Mouse (Mus musculus) lung, embryonic 15.5 days (tissue): Measurements from ENCODE around the gene Mgat5. TPM values are rescaled to one million over a fixed set of nuclear protein-coding genes. Genes with fewer than 3 reads are reported as not detected.

ENCODE experiments used
- ATAC-seq: fragments of 200-750 bp; cut with Nextera tagmentation; 2 replicates; pipeline ENCODE4 v1.8.0; 2017; ENCODE audit warnings: moderate number of reproducible peaks, borderline replicate concordance; ENCODE audit not compliant: low FRiP score, low TSS enrichment; ENCODE audit errors: extremely low read depth
- H3K27ac ChIP-seq: fragments of 300-500 bp; sonication (generic); 2 replicates; pipeline ENCODE4 v1.5.1; 2015; ENCODE audit warnings: moderate library complexity, mild to moderate bottlenecking, inconsistent platforms
- H3K27me3 ChIP-seq: fragments of 300-500 bp; sonication (generic); 2 replicates; pipeline ENCODE4 v1.6.1; 2015; ENCODE audit warnings: inconsistent platforms
- H3K36me3 ChIP-seq: fragments of 300-500 bp; sonication (generic); 2 replicates; pipeline ENCODE4 v1.6.1; 2015; ENCODE audit warnings: inconsistent platforms
- H3K4me1 ChIP-seq: fragments of 300-500 bp; sonication (generic); 2 replicates; pipeline ENCODE4 v1.6.1; 2015; ENCODE audit warnings: inconsistent platforms
- H3K4me2 ChIP-seq: fragments of 300-500 bp; sonication (generic); 2 replicates; pipeline ENCODE4 v1.6.1; 2015; ENCODE audit warnings: inconsistent platforms, mild to moderate bottlenecking, moderate library complexity
- H3K4me3 ChIP-seq: fragments of 300-500 bp; sonication (generic); 2 replicates; pipeline ENCODE4 v1.5.1; 2015; ENCODE audit warnings: mild to moderate bottlenecking, inconsistent platforms
- H3K9ac ChIP-seq: fragments of 300-500 bp; sonication (generic); 2 replicates; pipeline ENCODE4 v1.6.1; 2015; ENCODE audit warnings: inconsistent platforms
- H3K9me3 ChIP-seq: fragments of 300-500 bp; sonication (generic); 2 replicates; pipeline ENCODE4 v1.6.1; 2016; ENCODE audit warnings: inconsistent platforms
- WGBS: fragments of 180-500 bp; shearing (Covaris S2); methylation state at CpG from one replicate; pipeline ENCODE4 v1.1.7; 2015; 5-methylcytosine and 5-hydroxymethylcytosine counted together
- polyA plus RNA-seq: library from polyadenylated mRNA; unstranded; fragments of >200 nt; fragmentation: Nextera tagmentation; extraction: Ambion mirVana; gene quantifications from 2 replicates; pipeline ENCODE4 v1.2.1, GENCODE M21; 2015

Gene Mgat5
- polyA plus RNA-seq, 1 experiment from 2014 or later, result 4.1 TPM

DNA sequence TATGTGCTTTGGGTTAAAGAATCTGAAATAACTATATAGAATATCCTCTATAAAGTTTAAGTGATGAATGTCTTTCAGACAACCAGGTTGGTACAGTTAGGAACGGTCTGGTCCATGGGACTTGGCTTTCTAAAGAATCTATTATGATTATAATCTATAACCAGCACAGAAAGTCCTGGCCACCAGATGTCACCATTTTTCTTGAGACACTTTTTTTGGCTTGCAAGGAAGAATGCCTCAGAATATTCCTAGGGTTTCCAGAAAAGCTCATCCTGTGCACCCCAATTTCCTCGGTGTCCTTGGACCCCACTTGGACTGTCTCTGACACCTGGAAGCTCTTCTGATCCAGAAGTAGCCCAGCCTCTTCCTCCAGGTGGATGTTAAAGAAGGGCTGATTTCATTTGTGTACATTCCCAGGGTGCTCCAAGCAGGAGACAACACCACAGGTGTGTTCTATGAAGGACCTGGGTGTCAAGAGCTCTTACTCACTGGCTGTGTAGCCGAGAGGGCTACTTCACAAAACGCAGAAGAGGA lies 1.5 kb upstream of the Mgat5 start:
- Histone ChIP-seq H3K9ac (no peak overlapping the region), H3K4me2 (no peak overlapping the region)
- WGBS, result 37% methylated on average over 4 of the region's 4 CpGs

DNA sequence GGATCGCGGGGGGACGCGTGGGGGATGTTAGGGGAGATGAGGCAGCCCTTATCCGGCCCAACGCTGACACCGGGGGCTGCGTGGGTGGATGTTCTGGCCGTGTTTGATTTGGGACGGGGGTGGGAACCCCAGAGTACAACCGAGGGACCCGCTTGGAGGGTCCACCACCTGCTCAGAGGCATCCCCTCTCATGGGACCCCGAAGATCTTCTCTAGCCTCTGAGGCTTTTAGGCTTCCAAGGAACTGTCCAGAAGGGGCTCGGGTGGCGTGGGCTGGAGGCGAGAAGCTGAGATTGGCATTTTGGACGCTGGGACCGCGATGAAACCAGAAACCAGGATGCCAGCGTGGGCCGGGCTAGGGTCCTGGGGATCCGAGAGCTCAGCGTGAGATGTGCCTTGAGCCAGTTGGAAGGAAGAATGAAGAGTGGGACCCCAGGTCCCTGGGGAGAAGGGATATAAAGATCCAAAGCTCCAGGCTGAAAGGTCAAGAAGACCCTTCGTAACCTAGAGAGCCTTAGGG lies 745 bp downstream of the Mgat5 start:
- peak overlapping the region; percentile 51 for H3K9ac ChIP-seq
- H3K27ac ChIP-seq, result peak overlapping the region; percentile 97
- H3K4me3 ChIP-seq, result peak overlapping the region; percentile 60
- H3K4me1 ChIP-seq, result peaks cover 25% of the 10 kb centered on the region
- no peaks in the 10 kb centered on the region for H3K36me3 ChIP-seq
- ATAC-seq, result peak; percentile 5; the same call in 1 of the 2 replicates
- no peaks in the 10 kb centered on the region for H3K27me3 ChIP-seq
- WGBS, result 1% methylated on average over 24 of the region's 24 CpGs
- H3K4me2 ChIP-seq, result peak overlapping the region; percentile 97
- H3K9me3 ChIP-seq, result no peaks in the 10 kb centered on the region

More for the DNA sequence above, 1.5 kb upstream of the Mgat5 start:
- H3K27me3 ChIP-seq, result no peaks in the 10 kb centered on the region
- no peak for ATAC-seq
- H3K4me1 ChIP-seq, result peaks cover 25% of the 10 kb centered on the region
- H3K27ac ChIP-seq, result no peak overlapping the region; the same call in 1 of the 2 replicates
- no peaks in the 10 kb centered on the region for H3K9me3 ChIP-seq
- H3K36me3 ChIP-seq, result no peaks in the 10 kb centered on the region
- no peak overlapping the region for H3K4me3 ChIP-seq

DNA sequence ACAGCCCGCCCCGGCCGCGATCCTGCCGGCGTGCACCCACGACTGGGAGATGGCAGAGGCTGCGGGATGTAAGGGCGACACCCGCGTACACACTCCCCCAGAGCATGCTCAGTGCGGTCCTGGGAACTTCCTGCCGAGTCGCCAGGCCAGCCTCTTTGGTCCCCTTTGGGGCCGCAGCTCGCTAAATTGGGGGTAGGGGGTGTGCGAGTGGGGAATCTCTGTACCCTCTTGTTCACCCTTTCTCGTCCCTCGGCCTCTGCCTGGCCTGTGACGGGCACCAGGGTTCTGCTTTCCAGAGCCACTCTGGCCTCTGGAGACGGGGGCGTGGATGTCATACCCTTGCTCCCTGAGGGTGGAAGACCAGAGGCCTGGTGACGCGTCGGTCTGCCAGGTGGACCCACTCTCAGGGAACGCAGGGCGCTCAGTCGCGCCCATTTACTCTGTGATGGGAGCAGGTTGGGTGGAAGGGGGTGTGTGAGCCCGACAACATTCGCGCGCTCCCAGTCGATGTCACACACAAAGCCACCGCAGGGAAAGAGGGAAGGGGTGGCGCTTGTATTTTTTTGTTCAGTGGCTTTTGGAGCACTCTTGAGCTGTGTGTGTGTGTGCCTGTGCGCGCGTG lies 1.3 kb downstream of the Mgat5 start:
- Histone ChIP-seq H3K4me3 (peak overlapping the region; percentile 60), H3K36me3 (no peaks in the 10 kb centered on the region), H3K27me3 (no peaks in the 10 kb centered on the region), H3K4me1 (peaks cover 25% of the 10 kb centered on the region), H3K4me2 (peak overlapping the region; percentile 97), H3K9ac (peak overlapping the region; percentile 51), H3K9me3 (no peaks in the 10 kb centered on the region), H3K27ac (no peak overlapping the region; the same call in 1 of the 2 replicates)
- ATAC-seq, result peak; percentile 47
- WGBS, result 2% methylated on average over 39 of the region's 39 CpGs

DNA sequence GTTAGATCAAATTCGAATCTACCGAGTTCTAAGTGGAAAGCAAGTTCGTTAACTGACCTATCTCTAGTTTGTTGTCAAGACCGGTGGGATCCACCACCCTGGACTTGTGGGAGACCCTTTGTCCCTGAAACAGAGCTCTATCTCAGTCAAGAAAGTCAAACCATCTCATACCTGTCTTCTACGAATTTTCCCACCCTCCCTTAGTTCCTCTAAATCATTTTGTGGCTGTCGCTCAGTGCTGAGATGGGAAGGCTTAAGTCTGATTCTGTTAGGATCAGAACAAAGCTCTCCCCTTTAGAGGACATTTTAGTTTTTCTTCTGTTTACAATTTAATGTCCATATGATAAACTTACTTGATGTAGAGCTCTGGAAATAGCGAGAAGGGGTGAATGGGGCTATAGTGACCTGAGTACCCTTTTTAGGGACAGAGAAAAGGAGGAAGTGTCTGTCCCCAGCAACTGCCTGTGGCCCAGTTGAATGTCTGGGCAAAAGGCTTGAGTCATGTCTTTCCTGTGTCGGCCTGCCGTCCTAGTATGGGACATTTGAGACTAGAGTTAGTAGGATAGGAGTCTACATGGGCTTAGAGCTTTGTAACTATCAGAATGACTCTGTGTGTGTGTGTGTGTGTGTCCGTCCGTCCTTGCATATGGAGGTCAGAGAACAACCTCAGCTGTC lies 2.2 kb downstream of the Mgat5 start:
- peak overlapping the region; percentile 60 for H3K4me3 ChIP-seq
- no peaks in the 10 kb centered on the region for H3K36me3 ChIP-seq
- H3K9ac ChIP-seq, result no peak overlapping the region
- no peak for ATAC-seq
- H3K9me3 ChIP-seq, result no peaks in the 10 kb centered on the region
- no peaks in the 10 kb centered on the region for H3K27me3 ChIP-seq
- H3K27ac ChIP-seq, result no peak overlapping the region
- H3K4me1 ChIP-seq, result peaks cover 25% of the 10 kb centered on the region
- 58% methylated on average over 11 of the region's 11 CpGs for WGBS
- peak overlapping the region; percentile 97 for H3K4me2 ChIP-seq

DNA sequence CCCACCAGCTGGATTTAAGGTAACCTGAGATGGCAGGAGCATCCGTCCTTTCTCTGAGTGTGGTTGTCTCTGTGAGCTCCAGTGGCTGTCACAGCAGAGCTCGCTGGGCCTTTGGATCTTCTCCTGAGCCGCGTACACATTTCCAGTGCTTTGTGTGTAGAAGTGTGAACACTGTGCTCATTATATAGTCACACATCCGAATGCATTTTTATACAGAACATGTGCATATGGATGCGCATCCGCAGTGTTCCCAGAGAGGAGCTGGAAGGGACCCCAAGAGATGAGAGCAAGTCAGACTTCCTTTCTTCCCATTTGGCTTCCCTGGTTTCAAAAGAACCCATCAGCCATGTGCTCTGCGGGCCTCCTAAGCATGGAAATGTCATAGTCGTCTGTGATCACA lies 3.4 kb downstream of the Mgat5 start:
- Histone ChIP-seq H3K4me3 (no peak overlapping the region), H3K27ac (no peak overlapping the region), H3K36me3 (no peaks in the 10 kb centered on the region), H3K4me2 (no peak overlapping the region), H3K4me1 (peaks cover 25% of the 10 kb centered on the region), H3K9me3 (no peaks in the 10 kb centered on the region), H3K27me3 (no peaks in the 10 kb centered on the region), H3K9ac (no peak overlapping the region)
- no peak for ATAC-seq
- 84% methylated on average over 9 of the region's 9 CpGs for WGBS

DNA sequence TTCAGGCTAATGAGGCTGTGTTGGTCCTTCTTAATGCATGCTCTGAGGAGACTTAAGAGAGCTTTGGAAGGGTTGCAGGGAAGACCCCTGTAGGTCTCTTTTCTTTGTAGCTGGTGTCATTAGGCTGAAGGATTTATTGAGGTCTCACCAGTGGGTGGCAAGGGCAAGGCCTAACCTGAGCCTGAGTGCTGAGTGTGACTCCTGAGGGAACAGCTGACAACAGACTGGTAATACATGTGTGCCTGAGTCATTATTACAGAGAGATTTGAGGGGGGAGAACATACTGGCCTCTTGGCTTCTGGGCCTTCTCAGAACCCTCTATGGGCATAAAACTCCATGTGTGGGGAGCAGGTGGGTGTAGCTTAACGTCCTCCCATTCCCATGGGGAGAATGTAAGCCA lies 8.0 kb downstream of the Mgat5 start:
- Histone ChIP-seq H3K27me3 (no peaks in the 10 kb centered on the region), H3K9me3 (no peaks in the 10 kb centered on the region), H3K9ac (no peak overlapping the region), H3K36me3 (no peaks in the 10 kb centered on the region), H3K27ac (no peak overlapping the region), H3K4me1 (no peaks in the 10 kb centered on the region), H3K4me2 (no peak overlapping the region), H3K4me3 (no peak overlapping the region)
- no peak for ATAC-seq
- 76% methylated on average over 1 of the region's 1 CpGs for WGBS

DNA sequence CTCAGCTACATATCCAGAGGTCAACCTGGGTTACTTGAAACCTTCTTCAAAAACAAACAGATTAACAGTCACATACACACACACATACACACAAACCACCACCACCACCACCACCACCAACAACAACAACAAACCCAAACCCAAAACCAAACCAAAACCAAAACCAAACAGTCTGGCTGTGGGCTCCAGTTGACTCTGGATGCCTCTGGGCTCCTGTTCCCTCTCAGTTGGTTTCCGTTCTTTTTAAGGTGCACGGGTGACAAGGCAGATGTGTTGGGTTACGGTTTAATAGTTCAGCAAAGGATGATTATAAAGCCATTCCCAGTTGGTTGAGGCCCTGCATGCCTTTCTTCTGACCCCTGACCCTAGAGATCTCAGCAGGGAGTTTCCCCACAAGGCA lies 8.6 kb downstream of the Mgat5 start:
- H3K4me1 ChIP-seq, result no peaks in the 10 kb centered on the region
- H3K27me3 ChIP-seq, result no peaks in the 10 kb centered on the region
- no peaks in the 10 kb centered on the region for H3K36me3 ChIP-seq
- H3K9ac ChIP-seq, result no peak overlapping the region
- ATAC-seq, result no peak
- no peak overlapping the region for H3K27ac ChIP-seq
- H3K4me3 ChIP-seq, result no peak overlapping the region
- no peaks in the 10 kb centered on the region for H3K9me3 ChIP-seq
- WGBS, result 65% methylated on average over 3 of the region's 3 CpGs
- no peak overlapping the region for H3K4me2 ChIP-seq

DNA sequence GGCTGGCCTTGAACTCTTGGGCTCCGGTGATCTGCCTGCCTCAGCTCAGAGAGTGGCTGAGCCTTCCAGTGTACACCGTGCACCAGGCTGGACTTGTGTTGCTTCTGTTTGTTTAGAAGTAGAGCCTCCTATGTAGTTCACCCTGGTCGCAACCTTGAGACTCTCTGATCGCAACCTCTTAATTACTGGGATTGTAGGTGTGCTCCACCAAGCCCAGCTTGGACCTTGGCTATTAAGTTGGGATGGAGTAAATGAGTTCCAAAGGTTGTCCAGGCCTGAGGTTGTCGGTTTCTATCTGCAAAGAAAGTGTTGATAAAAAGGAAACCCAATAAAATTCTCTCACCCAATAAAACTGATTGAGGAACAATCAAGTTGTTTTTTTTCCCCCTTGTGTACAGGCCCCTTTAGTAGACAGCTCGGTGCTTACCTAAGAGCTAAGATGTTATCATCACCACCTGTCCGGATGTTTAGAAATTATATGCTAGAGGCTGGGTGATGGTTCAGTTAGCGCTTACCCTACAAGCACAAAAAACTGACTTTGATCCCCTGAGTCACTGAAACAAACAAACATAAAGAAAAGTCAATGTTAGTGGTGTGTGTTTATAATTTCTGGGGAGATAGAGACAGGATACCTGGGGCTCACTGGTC lies 9.9 kb downstream of the Mgat5 start:
- ATAC-seq, result no peak
- WGBS, result 83% methylated on average over 8 of the region's 8 CpGs
- Histone ChIP-seq H3K27ac (no peak overlapping the region), H3K4me3 (no peak overlapping the region), H3K4me2 (no peak overlapping the region), H3K4me1 (no peaks in the 10 kb centered on the region), H3K9ac (no peak overlapping the region), H3K36me3 (no peaks in the 10 kb centered on the region), H3K27me3 (no peaks in the 10 kb centered on the region), H3K9me3 (no peaks in the 10 kb centered on the region)

DNA sequence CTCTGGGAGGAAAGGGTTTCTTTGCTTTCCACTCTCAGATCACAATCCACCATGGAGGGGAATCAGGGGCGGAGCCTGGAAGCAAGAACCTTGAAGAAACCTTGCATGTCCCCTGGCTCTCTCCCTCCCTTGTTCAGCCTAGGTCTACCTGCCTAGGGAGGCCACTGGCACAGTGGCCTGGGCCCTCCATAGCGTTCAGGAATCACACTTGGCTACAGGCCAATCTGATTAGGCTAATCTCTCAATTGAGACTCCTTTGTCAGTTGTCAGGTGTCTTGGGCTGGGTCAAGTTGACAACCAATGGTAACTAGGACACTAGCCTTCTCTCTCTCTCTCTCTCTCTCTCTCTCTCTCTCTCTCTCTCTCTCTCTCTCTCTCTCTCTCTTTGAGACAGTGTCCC lies 12.2 kb downstream of the Mgat5 start:
- H3K4me2 ChIP-seq, result no peak overlapping the region
- H3K27ac ChIP-seq, result no peak overlapping the region
- H3K27me3 ChIP-seq, result no peaks in the 10 kb centered on the region
- no peak for ATAC-seq
- H3K4me3 ChIP-seq, result no peak overlapping the region
- H3K36me3 ChIP-seq, result no peaks in the 10 kb centered on the region
- no peaks in the 10 kb centered on the region for H3K9me3 ChIP-seq
- 41% methylated on average over 2 of the region's 2 CpGs for WGBS
- H3K9ac ChIP-seq, result no peak overlapping the region
- H3K4me1 ChIP-seq, result no peaks in the 10 kb centered on the region

DNA sequence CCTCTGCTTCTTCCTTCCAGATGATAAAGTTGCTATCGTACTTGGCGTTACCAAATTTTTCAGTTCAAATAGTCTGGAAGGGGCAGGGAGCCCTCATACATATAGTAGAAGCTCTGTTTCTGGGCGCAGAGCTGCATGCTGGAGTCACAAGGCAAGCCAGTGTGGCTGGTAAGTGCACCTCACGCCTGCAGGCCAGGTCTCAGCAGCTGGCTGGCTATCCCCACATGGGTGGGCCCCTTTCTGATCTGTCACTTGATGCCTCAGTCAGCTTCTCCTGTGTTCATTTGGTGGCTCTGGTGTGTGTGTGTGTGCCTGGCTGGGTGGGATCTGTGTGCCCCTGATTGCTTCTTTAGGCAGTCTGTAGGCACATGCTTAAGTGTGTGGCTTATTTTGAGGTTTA lies 12.8 kb downstream of the Mgat5 start:
- no peak for ATAC-seq
- 57% methylated on average over 4 of the region's 4 CpGs for WGBS

DNA sequence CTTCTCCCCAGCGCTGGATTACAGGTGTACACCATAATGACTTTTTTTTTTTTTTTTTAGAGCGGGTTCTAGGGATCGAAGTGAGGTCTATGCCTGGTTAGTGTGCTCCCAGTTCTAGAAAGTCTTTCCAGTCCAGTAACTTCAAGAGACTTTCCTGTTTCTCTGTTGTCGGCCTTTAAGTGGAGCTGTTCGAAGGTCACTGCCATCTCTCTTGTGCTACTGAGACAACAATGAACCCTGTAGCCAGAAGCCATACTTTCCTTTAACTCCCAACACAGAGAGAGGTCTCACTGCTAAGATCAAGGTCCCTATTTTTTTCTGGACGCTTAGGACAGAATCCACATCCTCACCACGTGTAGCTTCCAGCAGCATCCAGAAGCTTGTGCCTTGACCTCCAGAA lies 13.4 kb downstream of the Mgat5 start:
- no peaks in the 10 kb centered on the region for H3K36me3 ChIP-seq
- no peak overlapping the region for H3K4me2 ChIP-seq
- H3K27ac ChIP-seq, result no peak overlapping the region
- H3K27me3 ChIP-seq, result no peaks in the 10 kb centered on the region
- H3K9ac ChIP-seq, result no peak overlapping the region
- H3K4me3 ChIP-seq, result no peak overlapping the region
- no peak for ATAC-seq
- WGBS, result 79% methylated on average over 7 of the region's 7 CpGs
- no peaks in the 10 kb centered on the region for H3K4me1 ChIP-seq
- H3K9me3 ChIP-seq, result no peaks in the 10 kb centered on the region

More for the DNA sequence above, 12.8 kb downstream of the Mgat5 start:
- H3K27me3 ChIP-seq, result no peaks in the 10 kb centered on the region
- H3K9me3 ChIP-seq, result no peaks in the 10 kb centered on the region
- no peaks in the 10 kb centered on the region for H3K4me1 ChIP-seq
- no peak overlapping the region for H3K4me2 ChIP-seq
- H3K27ac ChIP-seq, result no peak overlapping the region
- H3K36me3 ChIP-seq, result no peaks in the 10 kb centered on the region
- no peak overlapping the region for H3K9ac ChIP-seq
- no peak overlapping the region for H3K4me3 ChIP-seq

DNA sequence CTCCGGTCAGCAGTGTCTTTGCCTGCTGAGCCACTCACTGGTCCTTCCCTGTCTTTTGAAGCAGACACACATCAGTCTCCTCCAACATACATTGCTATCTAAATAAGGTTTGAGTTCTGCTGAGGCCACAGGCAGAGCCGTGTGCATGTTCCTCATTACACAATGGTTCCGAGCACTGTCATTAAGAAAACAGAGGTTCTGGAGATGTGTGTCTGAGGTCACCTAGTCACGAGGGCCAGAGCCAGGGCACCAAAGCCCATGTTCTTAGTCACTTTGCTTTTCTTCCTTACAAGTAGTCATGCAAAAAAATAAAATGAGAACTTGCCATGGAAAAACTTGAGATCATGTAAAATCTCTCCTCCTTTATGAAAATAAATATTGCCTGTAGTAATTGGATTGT lies 14.3 kb downstream of the Mgat5 start:
- Histone ChIP-seq H3K36me3 (no peaks in the 10 kb centered on the region), H3K9ac (no peak overlapping the region), H3K27ac (no peak overlapping the region), H3K4me3 (no peak overlapping the region), H3K4me2 (no peak overlapping the region), H3K27me3 (no peaks in the 10 kb centered on the region), H3K9me3 (no peaks in the 10 kb centered on the region), H3K4me1 (no peaks in the 10 kb centered on the region)
- 84% methylated on average over 4 of the region's 4 CpGs for WGBS
- no peak for ATAC-seq
